Mouse (Mus musculus) MEL (cell line): ENCODE measurements around the gene Gga3. TPM values are rescaled to one million over a fixed set of nuclear protein-coding genes. Genes with fewer than 3 reads are reported as not detected.

Experiments used
- DNase-seq: peaks from one replicate; pipeline ENCODE4 v3.0.0; 2011; ENCODE audit warnings: low read depth, low spot score
- H3K27ac ChIP-seq: 2 replicates; pipeline ENCODE4 v1.5.1; 2012; ENCODE audit warnings: low read depth, mild to moderate bottlenecking, control low read depth, low read length, moderate library complexity; ENCODE audit not compliant: control insufficient read depth
- H3K27me3 ChIP-seq, 2 experiments: fragments of 150-350 bp in 1 of 2; sonication (generic) in 1 of 2; 2 replicates each; pipeline ENCODE4 v1.6.1; 2012; ENCODE audit warnings: low read length in 2 of 2, mild to moderate bottlenecking in 2 of 2, improper control_type of control experiment in 1 of 2, moderate library complexity in 1 of 2; ENCODE audit not compliant: insufficient read depth in 2 of 2, control insufficient read depth in 1 of 2
- H3K36me3 ChIP-seq, 2 experiments: 2 replicates each; pipeline ENCODE4 v1.6.1; 2012 to 2014; ENCODE audit warnings: low read length in 2 of 2, improper control_type of control experiment in 1 of 2, inconsistent platforms in 1 of 2, mild to moderate bottlenecking in 1 of 2; ENCODE audit not compliant: insufficient read depth in 2 of 2, control insufficient read depth in 1 of 2
- H3K4me1 ChIP-seq, 2 experiments: fragments of 150-350 bp in 1 of 2; sonication (generic) in 1 of 2; 2 replicates each; pipeline ENCODE4 v1.6.1; 2012; ENCODE audit warnings: low read length in 2 of 2, improper control_type of control experiment in 1 of 2, mild to moderate bottlenecking in 1 of 2; ENCODE audit not compliant: insufficient read depth in 2 of 2, control insufficient read depth in 1 of 2
- H3K4me3 ChIP-seq, 2 experiments: fragments of 150-350 bp in 1 of 2; sonication (generic) in 1 of 2; 2 replicates each; pipeline ENCODE4 v1.5.1; 2012; ENCODE audit warnings: low read depth in 2 of 2, low read length in 2 of 2, mild to moderate bottlenecking in 2 of 2, moderate library complexity in 2 of 2, control low read depth in 1 of 2, improper control_type of control experiment in 1 of 2; ENCODE audit not compliant: control insufficient read depth in 1 of 2, insufficient read depth in 1 of 2
- H3K79me2 ChIP-seq: 2 replicates; pipeline ENCODE4 v1.6.1; 2012; ENCODE audit warnings: mild to moderate bottlenecking, low read length, moderate library complexity; ENCODE audit not compliant: control insufficient read depth, poor library complexity, insufficient read depth
- H3K9ac ChIP-seq: 2 replicates; pipeline ENCODE4 v1.6.1; 2012; ENCODE audit warnings: low read depth, mild to moderate bottlenecking, control low read depth, low read length, moderate library complexity; ENCODE audit not compliant: control insufficient read depth, poor library complexity, severe bottlenecking
- H3K9me3 ChIP-seq: fragments of 150-350 bp; sonication (generic); replicated peaks from 2 replicates; pipeline ENCODE4 v1.6.1; 2012; ENCODE audit warnings: mild to moderate bottlenecking, low read length, improper control_type of control experiment, moderate library complexity; ENCODE audit not compliant: insufficient read depth
- BHLHE40 ChIP-seq: IDR thresholded peaks from 2 replicates; pipeline ENCODE4 v1.6.1; 2012; ENCODE audit warnings: low read depth, mild to moderate bottlenecking, inconsistent platforms, low read length, improper control_type of control experiment, borderline replicate concordance
- CHD1 ChIP-seq: IDR thresholded peaks from 2 replicates; pipeline ENCODE4 v1.6.1; 2012; ENCODE audit warnings: low read depth, mild to moderate bottlenecking, inconsistent platforms, low read length, improper control_type of control experiment
- CTCF ChIP-seq, 3 experiments: IDR thresholded peaks in 2 of 3; conservative IDR thresholded peaks in 1 of 3; 2 replicates each; pipeline ENCODE4 v1.5.1; 2011 to 2012; ENCODE audit warnings: low read length in 3 of 3, low read depth in 2 of 3, mild to moderate bottlenecking in 2 of 3, improper control_type of control experiment in 1 of 3, inconsistent platforms in 1 of 3, mixed read lengths in 1 of 3, moderate library complexity in 1 of 3; ENCODE audit not compliant: control insufficient read depth in 1 of 3, insufficient read depth in 1 of 3, poor library complexity in 1 of 3, severe bottlenecking in 1 of 3
- E2F4 ChIP-seq: IDR thresholded peaks from 2 replicates; pipeline ENCODE4 v1.6.1; 2011; ENCODE audit warnings: low read depth, low read length, improper control_type of control experiment, borderline replicate concordance
- ELF1 ChIP-seq: IDR thresholded peaks from 2 replicates; pipeline ENCODE4 v1.6.1; 2014; ENCODE audit warnings: low read depth, mild to moderate bottlenecking, inconsistent platforms, low read length, improper control_type of control experiment, moderate library complexity
- EP300 ChIP-seq, 2 experiments: IDR thresholded peaks; 2 replicates each; pipeline ENCODE4 v1.6.1; 2011; ENCODE audit warnings: improper control_type of control experiment in 2 of 2, low read length in 2 of 2, low read depth in 1 of 2, mild to moderate bottlenecking in 1 of 2
- ETS1 ChIP-seq: IDR thresholded peaks from 2 replicates; pipeline ENCODE4 v1.6.1; 2012; ENCODE audit warnings: low read depth, mild to moderate bottlenecking, inconsistent platforms, low read length, improper control_type of control experiment, moderate library complexity
- GATA1 ChIP-seq: IDR thresholded peaks from 2 replicates; pipeline ENCODE4 v1.6.1; 2011; ENCODE audit warnings: low read depth, low read length, improper control_type of control experiment
- HCFC1 ChIP-seq: IDR thresholded peaks from 2 replicates; pipeline ENCODE4 v1.6.1; 2012; ENCODE audit warnings: low read depth, mild to moderate bottlenecking, inconsistent platforms, low read length, improper control_type of control experiment, moderate library complexity
- JUND ChIP-seq: IDR thresholded peaks from 2 replicates; pipeline ENCODE4 v1.6.1; 2011; ENCODE audit warnings: low read depth, mild to moderate bottlenecking, improper control_type of control experiment, low read length
- KAT2A ChIP-seq: conservative IDR thresholded peaks from 2 replicates; pipeline ENCODE4 v1.6.1; 2012; ENCODE audit warnings: low read depth, low read length, improper control_type of control experiment, inconsistent platforms
- MAFK ChIP-seq: IDR thresholded peaks from 2 replicates; pipeline ENCODE4 v1.6.1; 2011; ENCODE audit warnings: low read depth, mild to moderate bottlenecking, low read length, improper control_type of control experiment, borderline replicate concordance
- MAX ChIP-seq: IDR thresholded peaks from 2 replicates; pipeline ENCODE4 v1.6.1; 2011; ENCODE audit warnings: low read length, improper control_type of control experiment
- MAZ ChIP-seq: IDR thresholded peaks from 2 replicates; pipeline ENCODE4 v1.6.1; 2012; ENCODE audit warnings: low read depth, mild to moderate bottlenecking, inconsistent platforms, low read length, improper control_type of control experiment
- MEF2A ChIP-seq: IDR thresholded peaks from 2 replicates; pipeline ENCODE4 v1.6.1; 2014; ENCODE audit warnings: low read depth, mild to moderate bottlenecking, inconsistent platforms, low read length, improper control_type of control experiment; ENCODE audit not compliant: poor library complexity, insufficient replicate concordance, severe bottlenecking; ENCODE audit errors: extremely low read depth
- MXI1 ChIP-seq: IDR thresholded peaks from 2 replicates; pipeline ENCODE4 v1.6.1; 2011; ENCODE audit warnings: mild to moderate bottlenecking, low read depth, low read length, improper control_type of control experiment
- MYB ChIP-seq: IDR thresholded peaks from 2 replicates; pipeline ENCODE4 v1.6.1; 2011; ENCODE audit warnings: mild to moderate bottlenecking, low read depth, low read length, improper control_type of control experiment
- MYC ChIP-seq: IDR thresholded peaks from 2 replicates; pipeline ENCODE4 v1.6.1; 2011; ENCODE audit warnings: low read depth, mild to moderate bottlenecking, low read length, improper control_type of control experiment, moderate library complexity
- NELFE ChIP-seq: IDR thresholded peaks from 2 replicates; pipeline ENCODE4 v1.6.1; 2011; ENCODE audit warnings: low read depth, low read length, improper control_type of control experiment
- POLR2A ChIP-seq, 2 experiments: IDR thresholded peaks; 2 replicates each; pipeline ENCODE4 v1.6.1; 2011 to 2012; ENCODE audit warnings: low read length in 2 of 2, mild to moderate bottlenecking in 2 of 2, control low read depth in 1 of 2, improper control_type of control experiment in 1 of 2, low read depth in 1 of 2, moderate library complexity in 1 of 2; ENCODE audit not compliant: control insufficient read depth in 1 of 2, insufficient read depth in 1 of 2, poor library complexity in 1 of 2
- POLR2AphosphoS2 ChIP-seq: IDR thresholded peaks from 2 replicates; pipeline ENCODE4 v1.6.1; 2011; ENCODE audit warnings: low read length, improper control_type of control experiment
- POLR2AphosphoS5 ChIP-seq: IDR thresholded peaks from 2 replicates; pipeline ENCODE4 v1.6.1; 2012; ENCODE audit warnings: low read depth, borderline replicate concordance, mild to moderate bottlenecking, inconsistent platforms, low read length, moderate library complexity, mixed read lengths
- RAD21 ChIP-seq: IDR thresholded peaks from 2 replicates; pipeline ENCODE4 v1.6.1; 2011; ENCODE audit warnings: mild to moderate bottlenecking, low read depth, low read length, improper control_type of control experiment
- SIN3A ChIP-seq: IDR thresholded peaks from 2 replicates; pipeline ENCODE4 v1.6.1; 2012; ENCODE audit warnings: low read length, improper control_type of control experiment, inconsistent platforms
- SMC3 ChIP-seq: IDR thresholded peaks from 2 replicates; pipeline ENCODE4 v1.6.1; 2011; ENCODE audit warnings: low read depth, low read length, improper control_type of control experiment
- TAL1 ChIP-seq: IDR thresholded peaks from 2 replicates; pipeline ENCODE4 v1.6.1; 2012; ENCODE audit warnings: mild to moderate bottlenecking, inconsistent platforms, low read length, moderate library complexity, mixed read lengths
- TBP ChIP-seq: IDR thresholded peaks from 2 replicates; pipeline ENCODE4 v1.8.0; 2011; ENCODE audit warnings: low read depth, low read length, improper control_type of control experiment
- TCF12 ChIP-seq: IDR thresholded peaks from 2 replicates; pipeline ENCODE4 v1.6.1; 2014; ENCODE audit warnings: low read depth, mild to moderate bottlenecking, inconsistent platforms, low read length, improper control_type of control experiment, moderate library complexity
- UBTF ChIP-seq: IDR thresholded peaks from 2 replicates; pipeline ENCODE4 v1.6.1; 2012; ENCODE audit warnings: low read depth, mild to moderate bottlenecking, inconsistent platforms, low read length, improper control_type of control experiment, moderate library complexity, borderline replicate concordance; ENCODE audit not compliant: insufficient read depth
- USF2 ChIP-seq, 2 experiments: IDR thresholded peaks; 2 replicates each; pipeline ENCODE4 v1.6.1; 2011 to 2012; ENCODE audit warnings: improper control_type of control experiment in 2 of 2, low read length in 2 of 2, borderline replicate concordance in 1 of 2, inconsistent platforms in 1 of 2, low read depth in 1 of 2, mild to moderate bottlenecking in 1 of 2; ENCODE audit not compliant: insufficient read depth in 1 of 2
- ZC3H11A ChIP-seq: IDR thresholded peaks from 2 replicates; pipeline ENCODE4 v1.6.1; 2012; ENCODE audit warnings: low read depth, mild to moderate bottlenecking, inconsistent platforms, low read length, improper control_type of control experiment
- ZKSCAN1 ChIP-seq: IDR thresholded peaks from 2 replicates; pipeline ENCODE4 v1.6.1; 2012; ENCODE audit warnings: low read depth, mild to moderate bottlenecking, inconsistent platforms, low read length, improper control_type of control experiment, moderate library complexity
- ZMIZ1 ChIP-seq: IDR thresholded peaks from 2 replicates; pipeline ENCODE4 v1.6.1; 2012; ENCODE audit warnings: low read depth, mild to moderate bottlenecking, inconsistent platforms, low read length, improper control_type of control experiment, moderate library complexity
- ZNF384 ChIP-seq: IDR thresholded peaks from 2 replicates; pipeline ENCODE4 v1.6.1; 2012; ENCODE audit warnings: low read depth, mild to moderate bottlenecking, inconsistent platforms, low read length, improper control_type of control experiment
- polyA plus RNA-seq, 2 experiments: library from polyadenylated mRNA; stranded (reverse) in 1 of 2; unstranded in 1 of 2; fragments of >175 nt in 1 of 2; fragments of >200 nt in 1 of 2; gene quantifications; 2 replicates each; pipeline versions ENCODE4 v1.2.1 to v1.2.4; 2012; ENCODE audit warnings: low replicate concordance in 2 of 2, low read depth in 1 of 2; ENCODE audit not compliant: insufficient read length in 2 of 2, insufficient read depth in 1 of 2, missing spikeins in 1 of 2
- total RNA-seq: library from RNA; depleted of rRNA; stranded (reverse); fragments of 300-350 nt; gene quantifications from 2 replicates; pipeline ENCODE4 v1.2.3, GENCODE M21; 2012; rRNA removed

The Gga3 gene
- 24.0 and 28.6 TPM in 2 replicates for total RNA-seq
- polyA plus RNA-seq, result 10 to 100 TPM in 1 of 2 experiments, not detected in 1; 59.9 TPM

DNA sequence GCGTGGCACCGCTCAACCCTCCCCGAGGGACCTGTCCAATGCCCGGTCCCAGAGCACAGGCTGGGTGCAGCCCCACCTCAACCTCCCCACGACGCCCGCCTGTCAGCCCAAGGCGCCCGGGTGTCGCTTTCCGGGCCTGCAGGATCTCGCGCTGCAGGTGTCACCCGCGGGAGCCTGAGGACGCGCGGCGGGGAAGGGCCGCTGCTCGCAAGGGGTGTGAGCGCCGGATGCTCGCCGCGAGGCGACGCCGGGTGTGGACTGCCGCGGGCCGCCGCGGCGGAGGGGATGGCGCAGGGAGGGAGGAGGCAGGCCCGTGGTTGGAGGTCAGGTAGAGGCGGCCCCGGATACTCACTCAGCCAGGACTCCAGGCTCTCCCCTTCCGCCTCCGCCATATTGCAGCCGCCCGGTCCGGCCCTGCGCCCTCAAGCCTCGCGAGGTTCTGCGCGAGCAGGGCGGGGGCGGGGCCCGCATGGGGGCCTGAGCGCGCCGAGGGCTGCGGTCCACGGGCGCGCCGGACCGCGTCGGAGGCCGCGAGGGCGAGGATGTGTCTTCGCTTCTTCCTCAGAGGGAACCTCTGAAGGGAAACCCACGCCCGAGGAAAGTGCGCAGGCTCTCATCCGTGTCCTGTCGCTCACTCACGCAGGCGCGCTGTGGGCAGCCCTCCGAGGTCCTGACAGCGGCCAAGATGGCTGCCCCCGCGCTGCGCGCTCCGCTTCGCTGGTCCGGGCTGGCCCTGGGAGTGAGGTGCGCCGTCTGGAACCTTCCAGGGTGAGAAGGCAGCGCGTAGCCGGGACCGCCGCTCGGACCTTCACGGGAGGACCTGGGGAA is at the start of gene Gga3, which contains the start of gene Mrps7:
TSS of gene Gga3 (minus strand) at position 576 of the 828 bp plus-strand sequence.
TSS of gene Mrps7 (plus strand) at position 450 of the 828 bp plus-strand sequence.
- peak; percentile 95 for DNase-seq
- Histone ChIP-seq H3K4me3 (peak within 1 kb of the TSS; percentile 75 to 84), H3K4me1 (peaks cover 9 to 39% of the 10 kb centered on the region in 2 experiments), H3K79me2 (peaks cover 72% of the 10 kb centered on the region), H3K27ac (peak within 1 kb of the TSS; percentile 87), H3K27me3 (no peaks in the 10 kb centered on the region), H3K9me3 (no peaks in the 10 kb centered on the region), H3K9ac (peak within 1 kb of the TSS; percentile 83), H3K36me3 (peaks cover 8 to 34% of the 10 kb centered on the region in 2 experiments)
- TF ChIP-seq SMC3, result no peak
- TF ChIP-seq CHD1, result peak; percentile 82; the same call in 1 of the 2 replicates
- TF ChIP-seq POLR2AphosphoS5, result no peak
- TF ChIP-seq GATA1, result no peak
- TF ChIP-seq TBP, result peak; percentile 94
- peak; percentile 91 for TF ChIP-seq ZMIZ1
- no peak for TF ChIP-seq JUND
- TF ChIP-seq E2F4, result no peak; the same call in 1 of the 2 replicates
- TF ChIP-seq CTCF (IDR thresholded peaks at IDR 0.05 in 2 of 3, conservative IDR thresholded peaks at IDR 0.05 in 1 of 3; ENCODE audit: control insufficient read depth in 1 of 3, insufficient read depth in 1 of 3, low read depth in 2 of 3, low read length in 3 of 3, poor library complexity in 1 of 3, severe bottlenecking in 1 of 3), result peak in 1 of 3 experiments; percentile 25; a peak in 2 of 6 replicates
- TF ChIP-seq UBTF, result peak; percentile 83; the same call in 1 of the 2 replicates
- peak; percentile 90 for TF ChIP-seq SIN3A
- no peak for TF ChIP-seq ZKSCAN1
- peak; percentile 72 for TF ChIP-seq MXI1
- TF ChIP-seq TCF12, result peak; percentile 92
- no peak for TF ChIP-seq RAD21
- TF ChIP-seq ELF1, result peak; percentile 69; the same call in 1 of the 2 replicates
- TF ChIP-seq HCFC1, result peak; percentile 91
- no peak for TF ChIP-seq USF2 (IDR thresholded peaks at IDR 0.05; ENCODE audit: borderline replicate concordance in 1 of 2, insufficient read depth in 1 of 2, low read depth in 1 of 2, low read length in 2 of 2)
- peak; percentile 90 to 91 for TF ChIP-seq POLR2A (IDR thresholded peaks at IDR 0.05; ENCODE audit: control insufficient read depth in 1 of 2, insufficient read depth in 1 of 2, low read depth in 1 of 2, low read length in 2 of 2, poor library complexity in 1 of 2)
- peak; percentile 93 for TF ChIP-seq NELFE
- TF ChIP-seq MEF2A, result no peak
- TF ChIP-seq TAL1, result no peak
- TF ChIP-seq KAT2A, result no peak; the same call in 1 of the 2 replicates
- TF ChIP-seq EP300 (IDR thresholded peaks at IDR 0.05; ENCODE audit: low read depth in 1 of 2, low read length in 2 of 2), result no peak
- TF ChIP-seq POLR2AphosphoS2, result peak; percentile 92
- no peak for TF ChIP-seq MYB
- 0 out of 2 replicates have a peak, but pooled peaks have one; percentile 20 for TF ChIP-seq ETS1
- TF ChIP-seq MAZ, result peak; percentile 78; the same call in 1 of the 2 replicates
- TF ChIP-seq ZC3H11A, result no peak
- no peak for TF ChIP-seq BHLHE40
- TF ChIP-seq MAX, result peak; percentile 100
- TF ChIP-seq ZNF384, result no peak
- no peak for TF ChIP-seq MAFK
- peak; percentile 45; the same call in 1 of the 2 replicates for TF ChIP-seq MYC
